Mouse (Mus musculus): ENCODE results near the gene Ppt1. TPM values are rescaled to one million over a fixed set of nuclear protein-coding genes. Genes with fewer than 3 reads are reported as not detected.

Gene Ppt1
- total RNA-seq, 2 experiments from 2014 or later, result 97.2 to 97.7 TPM

DNA sequence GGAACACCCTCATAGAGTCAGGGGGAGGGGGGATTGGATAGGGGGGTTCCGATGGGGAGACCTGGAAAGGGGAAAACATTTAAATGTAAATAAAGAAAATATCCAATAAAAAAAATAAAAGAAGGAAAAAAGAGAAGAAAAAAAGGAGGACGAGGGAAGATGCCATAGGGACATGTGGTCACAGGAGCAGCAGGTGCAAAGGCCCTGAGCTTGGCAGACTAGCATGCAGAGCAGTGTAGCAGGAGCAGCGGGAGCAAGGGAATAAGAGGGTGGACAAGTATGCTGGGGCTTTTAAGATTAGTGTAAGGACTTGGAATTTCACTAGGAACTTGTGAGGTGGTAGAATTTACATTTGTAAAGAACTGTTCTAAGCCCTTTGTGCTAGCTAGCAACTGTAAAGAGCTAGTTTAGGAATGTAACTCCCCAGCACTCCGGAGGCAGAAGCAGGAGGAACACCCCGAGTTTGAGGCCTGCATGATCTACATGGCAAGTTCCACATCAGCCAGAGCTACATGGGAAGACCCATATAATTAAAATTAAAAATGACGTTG lies 1.2 kb downstream of the Ppt1 start:
- H3K4me3 ChIP-seq, result no peak overlapping the region
- no peak for TF ChIP-seq CTCF (IDR thresholded peaks at IDR 0.05)
- intact Hi-C loops (cut with DNase I), result loop anchor here (5.0 kb wide), 1 partner anchor 1595 kb away; no protein-coding TSS in a partner anchor
- no peak overlapping the region for H3K27ac ChIP-seq
- no peak for DNase-seq (ENCODE audit: extremely low spot score in 1 of 2, low spot score in 2 of 2)

DNA sequence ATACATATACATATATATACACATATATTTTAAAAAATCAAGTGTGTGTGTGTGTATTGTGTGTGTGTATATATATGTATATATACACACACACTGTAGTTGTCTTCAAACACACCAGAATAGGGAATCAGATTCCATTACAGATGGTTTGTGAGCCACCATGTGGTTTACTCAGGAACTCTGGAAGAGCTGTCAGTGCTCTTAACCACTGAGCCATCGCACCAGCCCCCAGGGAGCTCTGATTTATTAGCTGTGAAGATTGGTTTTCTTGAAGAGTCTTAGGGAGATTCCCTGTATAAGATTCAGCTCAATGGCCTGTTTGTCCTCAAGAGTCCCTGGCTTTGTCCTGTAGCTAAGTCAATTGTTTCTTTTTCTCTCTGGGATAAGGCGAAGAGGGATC lies 2.0 kb downstream of the Ppt1 start:
- Histone ChIP-seq H3K4me3 (no peak overlapping the region; the same call in 1 of the 2 replicates), H3K27ac (no peak overlapping the region)
- DNase-seq (ENCODE audit: extremely low spot score in 1 of 2, low spot score in 2 of 2), result no peak
- TF ChIP-seq CTCF (IDR thresholded peaks at IDR 0.05), result no peak; the same call in 1 of the 2 replicates
- intact Hi-C loops (cut with DNase I), result loop anchor here (5.0 kb wide), 1 partner anchor 1596 kb away; no protein-coding TSS in a partner anchor

DNA sequence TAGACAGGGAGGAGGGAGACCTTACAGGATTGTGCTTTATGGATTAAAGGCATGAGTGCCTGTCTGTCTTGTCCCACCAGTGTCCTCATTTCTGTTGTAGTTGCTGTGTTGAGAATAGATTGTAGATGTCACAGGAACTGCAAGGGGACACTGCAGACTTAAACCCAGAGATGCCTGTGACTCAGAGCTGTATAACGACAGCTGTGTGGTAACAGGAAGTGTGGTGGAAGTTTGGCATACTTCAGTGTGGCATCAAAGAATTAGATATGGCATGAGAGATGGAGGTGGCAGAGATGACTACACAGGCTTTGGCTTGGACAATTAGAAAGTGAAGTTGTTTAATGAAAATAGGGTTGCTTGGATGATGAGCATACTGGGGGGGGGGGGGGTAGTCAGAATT lies 2.4 kb downstream of the Ppt1 start:
- DNase-seq (ENCODE audit: extremely low spot score in 1 of 2, low spot score in 2 of 2), result no peak
- TF ChIP-seq CTCF (IDR thresholded peaks at IDR 0.05), result no peak
- intact Hi-C loops (cut with DNase I), result loop anchor here (5.0 kb wide), 1 partner anchor 1596 kb away; no protein-coding TSS in a partner anchor
- H3K4me3 ChIP-seq, result no peak overlapping the region; the same call in 1 of the 2 replicates
- no peak overlapping the region for H3K27ac ChIP-seq

DNA sequence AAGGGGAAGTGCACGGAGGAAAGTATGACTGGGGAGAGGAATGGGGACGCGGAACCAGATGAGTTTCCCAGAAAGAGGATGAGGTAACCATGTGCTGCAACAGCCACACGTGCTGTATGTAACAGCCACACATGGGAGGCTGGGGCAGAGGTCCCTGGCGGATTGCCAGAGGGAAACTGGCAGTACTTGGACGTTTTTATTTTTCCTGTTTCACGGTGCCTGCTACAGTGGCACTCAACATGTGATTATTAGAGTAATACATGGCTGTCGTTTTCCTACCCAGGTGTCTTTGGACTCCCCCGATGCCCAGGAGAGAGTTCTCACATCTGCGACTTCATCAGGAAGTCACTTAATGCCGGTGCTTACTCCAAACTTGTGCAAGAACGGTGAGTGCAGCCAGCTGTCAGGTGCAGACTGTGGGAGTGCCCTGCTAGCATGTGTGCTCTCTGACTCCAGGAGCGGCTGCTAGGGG lies 12.1 kb downstream of the Ppt1 start:
- intact Hi-C loops (cut with DNase I), result no loop called here
- DNase-seq (ENCODE audit: extremely low spot score in 1 of 2, low spot score in 2 of 2), result no peak
- TF ChIP-seq CTCF (IDR thresholded peaks at IDR 0.05), result no peak
- Histone ChIP-seq H3K4me3 (no peak overlapping the region), H3K27ac (0 out of 2 replicates have a peak overlapping the region, but pooled peaks have one; percentile 8)

DNA sequence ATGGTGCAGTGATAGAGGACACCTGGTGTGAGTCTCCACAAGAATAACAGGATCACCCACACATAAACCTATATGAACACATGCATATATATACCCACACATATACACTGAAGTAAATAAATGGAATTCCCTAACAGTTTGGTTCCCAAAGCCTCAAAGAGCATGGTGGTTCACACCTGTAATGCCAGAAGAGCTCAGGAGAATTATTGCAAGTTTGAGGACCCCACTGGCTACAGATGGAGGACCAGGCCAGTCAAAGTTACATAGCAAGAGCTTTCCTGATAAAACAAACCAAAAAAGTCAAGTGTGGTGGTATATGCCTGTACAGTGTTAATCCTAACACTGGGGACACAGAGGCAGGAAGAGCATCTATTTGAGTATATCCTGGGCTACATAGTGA lies 15.5 kb downstream of the Ppt1 start:
- DNase-seq (ENCODE audit: extremely low spot score in 1 of 2, low spot score in 2 of 2), result no peak
- Histone ChIP-seq H3K4me3 (no peak overlapping the region), H3K27ac (no peak overlapping the region)
- no peak for TF ChIP-seq CTCF (IDR thresholded peaks at IDR 0.05)
- intact Hi-C loops (cut with DNase I), result no loop called here

DNA sequence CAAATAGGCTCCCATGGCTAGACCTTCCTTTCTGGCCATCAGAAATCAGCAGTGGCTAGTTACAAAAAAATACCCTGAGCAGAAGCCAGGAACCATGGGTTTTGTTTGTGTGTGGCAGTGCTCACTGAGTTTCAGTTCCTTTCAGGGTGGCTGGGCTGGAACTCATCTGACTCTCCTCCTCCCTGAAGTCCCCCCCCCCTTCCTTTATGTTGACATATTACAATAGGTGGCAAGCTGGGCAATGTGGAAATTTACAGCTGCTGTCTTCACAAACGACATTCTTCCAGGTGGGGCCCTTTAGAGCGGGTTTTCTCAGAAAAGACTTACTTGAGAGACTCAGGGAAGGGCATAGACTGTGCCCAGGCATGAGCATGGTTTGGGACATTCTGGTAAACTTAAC lies 17.6 kb downstream of the Ppt1 start:
- Histone ChIP-seq H3K4me3 (no peak overlapping the region), H3K27ac (no peak overlapping the region)
- intact Hi-C loops (cut with DNase I), result no loop called here
- TF ChIP-seq CTCF (IDR thresholded peaks at IDR 0.05), result no peak
- no peak for DNase-seq (ENCODE audit: extremely low spot score in 1 of 2, low spot score in 2 of 2)

DNA sequence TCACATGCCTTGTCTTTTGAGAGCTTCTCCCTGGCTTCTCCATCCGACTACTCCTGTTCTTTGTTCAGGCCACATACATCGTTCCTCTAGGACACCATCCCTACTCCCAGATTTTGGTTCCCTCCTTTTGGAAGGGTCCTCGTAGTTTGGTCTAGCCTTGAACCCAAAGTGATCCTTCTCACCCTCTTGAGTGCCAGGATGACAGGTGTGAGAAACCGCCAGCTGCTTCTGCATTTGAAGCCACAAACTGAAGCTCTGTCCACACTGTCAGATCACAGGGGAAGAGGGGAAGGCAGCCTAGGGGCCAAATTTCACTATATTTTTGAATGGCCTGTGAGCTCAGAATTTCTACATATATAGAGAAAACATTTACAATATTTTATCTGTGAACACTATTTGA lies 18.7 kb downstream of the Ppt1 start:
- H3K27ac ChIP-seq, result no peak overlapping the region
- intact Hi-C loops (cut with DNase I), result no loop called here
- DNase-seq (ENCODE audit: extremely low spot score in 1 of 2, low spot score in 2 of 2), result no peak
- H3K4me3 ChIP-seq, result no peak overlapping the region
- no peak for TF ChIP-seq CTCF (IDR thresholded peaks at IDR 0.05)

DNA sequence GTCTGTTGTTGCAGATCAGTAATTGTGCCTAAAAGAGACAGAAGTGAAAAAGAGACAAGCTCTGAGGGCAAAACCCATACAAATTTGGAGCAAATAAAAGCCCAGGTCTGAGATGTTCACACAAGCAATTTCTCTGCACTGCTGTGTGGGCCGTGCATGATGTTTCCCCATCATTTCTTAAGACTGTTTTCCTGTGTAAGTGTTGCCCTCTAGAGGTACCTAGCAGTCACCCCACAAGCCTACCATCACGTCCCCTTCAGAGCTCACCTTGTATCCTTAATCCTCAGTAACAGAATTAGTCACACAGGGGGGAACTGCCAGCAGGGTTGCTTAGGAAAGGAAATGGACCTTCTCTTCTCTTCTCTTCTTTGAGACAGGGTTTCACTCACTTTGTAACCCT lies 21.9 kb downstream of the Ppt1 start:
- no peak overlapping the region; the same call in 1 of the 2 replicates for H3K27ac ChIP-seq
- intact Hi-C loops (cut with DNase I), result no loop called here
- no peak for DNase-seq (ENCODE audit: extremely low spot score in 1 of 2, low spot score in 2 of 2)

DNA sequence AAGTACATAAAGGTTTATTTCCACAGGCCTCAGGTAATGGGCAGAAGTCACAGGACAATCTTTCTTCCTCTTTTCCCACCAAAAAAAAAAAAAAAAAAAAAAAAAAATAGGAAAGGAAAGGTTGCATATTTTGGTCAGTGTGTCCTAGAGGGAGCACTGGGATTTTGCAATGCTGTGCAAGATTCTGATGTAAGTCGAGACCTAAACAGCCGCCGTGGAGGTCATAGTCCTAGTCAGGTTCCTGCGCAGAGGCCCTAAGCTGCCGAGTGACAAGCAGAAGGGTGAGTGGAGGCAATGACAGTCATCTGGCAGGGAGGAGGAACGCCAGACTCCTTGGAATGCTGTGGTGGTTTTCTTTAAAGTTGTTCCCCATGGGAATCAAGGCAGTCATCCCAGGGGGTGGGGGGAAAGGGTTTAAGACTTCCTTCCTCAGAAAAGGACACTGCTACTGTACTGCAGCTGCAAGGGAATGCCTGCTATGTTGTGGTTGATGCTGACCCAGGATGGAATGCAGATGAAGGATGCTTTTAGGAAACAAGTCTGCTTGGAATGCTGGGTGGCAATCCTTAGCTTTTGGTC lies 23.1 kb downstream of the Ppt1 start:
- H3K4me3 ChIP-seq, result no peak overlapping the region
- intact Hi-C loops (cut with DNase I), result no loop called here
- no peak for TF ChIP-seq CTCF (IDR thresholded peaks at IDR 0.05)
- DNase-seq (ENCODE audit: extremely low spot score in 1 of 2, low spot score in 2 of 2), result no peak
- H3K27ac ChIP-seq, result no peak overlapping the region

More for the DNA sequence above, 21.9 kb downstream of the Ppt1 start:
- TF ChIP-seq CTCF (IDR thresholded peaks at IDR 0.05), result peak; percentile 30
- H3K4me3 ChIP-seq, result no peak overlapping the region

DNA sequence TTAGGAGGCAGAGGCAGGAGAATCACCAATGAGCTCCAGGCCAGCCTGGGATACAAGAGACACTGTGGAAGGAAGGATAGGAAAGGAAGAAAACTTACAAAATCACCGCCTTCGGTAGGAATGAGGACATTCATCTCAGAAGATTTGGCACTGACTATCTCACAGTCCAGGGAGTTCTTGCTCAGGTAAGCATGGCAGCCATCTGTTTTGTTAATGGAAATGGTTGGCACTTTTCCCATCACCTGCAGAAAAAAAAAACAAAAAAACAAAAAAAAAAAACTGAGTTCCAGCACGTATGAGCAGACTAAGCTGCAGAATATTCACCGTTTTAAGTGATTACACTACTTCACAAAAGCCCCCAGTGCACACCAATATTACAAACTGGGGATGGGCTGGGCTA lies 25.8 kb downstream of the Ppt1 start:
- no peak overlapping the region for H3K4me3 ChIP-seq
- no peak for TF ChIP-seq CTCF (IDR thresholded peaks at IDR 0.05)
- no peak overlapping the region for H3K27ac ChIP-seq
- intact Hi-C loops (cut with DNase I), result no loop called here
- no peak for DNase-seq (ENCODE audit: extremely low spot score in 1 of 2, low spot score in 2 of 2)

DNA sequence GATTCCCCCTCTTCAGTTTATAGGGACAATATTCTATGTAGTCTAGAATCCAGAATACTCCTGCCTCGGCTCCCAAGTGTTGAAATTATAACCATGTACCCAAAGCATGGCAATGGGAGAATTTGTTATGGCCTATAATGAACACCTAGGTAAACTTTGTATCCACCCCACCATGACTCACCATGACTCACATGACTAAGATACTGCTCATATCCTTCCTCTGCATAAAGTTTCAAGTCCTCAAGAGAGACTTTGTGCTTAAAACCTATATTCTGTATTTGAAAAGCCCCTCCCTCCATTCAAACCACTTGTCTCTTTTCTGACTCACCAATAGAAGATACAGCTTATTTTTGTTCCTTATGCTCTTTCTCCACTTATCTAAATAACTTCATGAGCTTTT lies 32.0 kb downstream of the Ppt1 start:
- no peak for DNase-seq (ENCODE audit: extremely low spot score in 1 of 2, low spot score in 2 of 2)
- no peak overlapping the region for H3K27ac ChIP-seq
- intact Hi-C loops (cut with DNase I), result no loop called here
- no peak overlapping the region for H3K4me3 ChIP-seq
- TF ChIP-seq CTCF (IDR thresholded peaks at IDR 0.05), result no peak

DNA sequence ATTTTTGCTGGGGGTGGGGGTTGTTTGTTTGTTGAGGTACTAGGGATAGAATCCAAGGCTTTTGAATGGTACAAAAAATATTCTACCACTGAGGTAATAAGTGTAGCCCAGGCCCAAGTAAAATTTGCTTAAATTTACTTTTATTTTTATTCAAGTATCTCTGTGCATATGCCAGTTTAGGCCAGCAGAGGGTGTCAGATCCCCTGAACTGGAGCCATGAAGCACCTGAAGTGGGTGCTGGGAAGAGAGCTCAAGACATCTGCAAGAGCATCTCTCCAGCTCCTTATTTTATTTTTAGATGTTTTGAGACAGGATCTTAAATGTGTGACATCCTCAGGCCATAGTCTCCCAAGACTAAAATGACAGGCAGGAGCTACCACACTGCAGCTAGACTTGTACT lies 34.0 kb downstream of the Ppt1 start:
- intact Hi-C loops (cut with DNase I), result no loop called here
- Histone ChIP-seq H3K4me3 (no peak overlapping the region), H3K27ac (peak overlapping the region; percentile 74)
- TF ChIP-seq CTCF (IDR thresholded peaks at IDR 0.05), result peak; percentile 73
- DNase-seq (ENCODE audit: extremely low spot score in 1 of 2, low spot score in 2 of 2), result no peak

DNA sequence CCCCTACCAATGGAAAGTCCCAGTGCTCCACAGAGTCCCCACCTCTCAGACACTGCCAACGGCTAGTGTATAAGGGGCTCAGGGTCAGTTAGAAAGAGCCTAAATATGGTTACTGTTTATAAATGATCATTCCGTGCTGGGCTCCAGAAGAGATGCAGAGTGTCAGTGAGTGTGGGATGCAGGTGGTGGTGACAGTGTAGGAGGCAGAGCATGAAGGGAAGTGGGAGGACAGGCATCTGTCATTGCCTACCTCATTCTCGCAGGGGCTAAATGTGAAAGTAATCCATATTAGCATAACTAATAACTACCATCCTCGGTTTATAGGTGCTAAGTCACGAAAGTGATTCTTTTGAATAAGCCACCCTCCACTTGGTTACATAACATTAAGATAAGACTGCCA lies 34.7 kb downstream of the Ppt1 start:
- peak overlapping the region; percentile 74 for H3K27ac ChIP-seq
- TF ChIP-seq CTCF (IDR thresholded peaks at IDR 0.05), result no peak
- no peak for DNase-seq (ENCODE audit: extremely low spot score in 1 of 2, low spot score in 2 of 2)
- H3K4me3 ChIP-seq, result no peak overlapping the region
- intact Hi-C loops (cut with DNase I), result no loop called here

Measured in left cerebral cortex, adult 2 months (tissue).